Mouse (Mus musculus): ENCODE measurements at regions not wholly inside any gene's neighbourhood (a gene's known extent, or its start where the extent isn't known, plus 50 kb on each side); places are given as distances from the start of the nearest gene placed in this dataset.

DNA sequence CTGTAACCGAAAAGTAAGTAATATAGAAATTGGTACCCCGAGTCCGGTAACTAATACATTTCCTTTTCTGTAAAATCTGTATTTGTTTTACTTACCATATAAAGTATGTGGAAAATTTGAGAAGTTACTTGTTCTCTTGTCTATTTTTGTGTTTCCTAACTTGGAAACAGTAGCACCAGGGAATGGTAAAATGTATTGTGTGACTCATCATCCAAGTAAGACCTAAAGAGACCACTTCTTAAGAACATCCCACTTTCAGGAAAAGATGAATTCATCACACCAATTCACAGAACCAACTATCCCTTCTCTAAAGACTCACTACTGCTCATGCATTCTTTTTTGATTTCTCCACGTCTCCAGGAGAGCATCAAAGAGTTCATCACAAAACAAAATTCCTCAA is 457.6 kb upstream of the Htr2a start:
- Histone ChIP-seq H3K4me3 (ENCODE audit: low read depth, low read length) (no peak overlapping the region), H3K4me2 (replicated peaks; ENCODE audit: low read depth, low read length) (no peak overlapping the region), H3K27ac (ENCODE audit: low read length) (no peak overlapping the region), H3K4me1 (ENCODE audit: control insufficient read depth, insufficient read depth, low read length) (no peaks in the 10 kb centered on the region), H3K36me3 (ENCODE audit: control insufficient read depth, insufficient read depth, low read length) (no peaks in the 10 kb centered on the region), H3K27me3 (ENCODE audit: control insufficient read depth, insufficient read depth, low read length) (no peaks in the 10 kb centered on the region), H3K9me3 (ENCODE audit: control insufficient read depth, low read depth, low read length) (no peaks in the 10 kb centered on the region), H3K9ac (replicated peaks; ENCODE audit: low read depth, low read length) (no peak overlapping the region)
- 87% methylated on average over 4 of the region's 4 CpGs for WGBS
- ATAC-seq (ENCODE audit: insufficient number of reproducible peaks, insufficient read depth, low FRiP score, low read depth) = no peak

DNA sequence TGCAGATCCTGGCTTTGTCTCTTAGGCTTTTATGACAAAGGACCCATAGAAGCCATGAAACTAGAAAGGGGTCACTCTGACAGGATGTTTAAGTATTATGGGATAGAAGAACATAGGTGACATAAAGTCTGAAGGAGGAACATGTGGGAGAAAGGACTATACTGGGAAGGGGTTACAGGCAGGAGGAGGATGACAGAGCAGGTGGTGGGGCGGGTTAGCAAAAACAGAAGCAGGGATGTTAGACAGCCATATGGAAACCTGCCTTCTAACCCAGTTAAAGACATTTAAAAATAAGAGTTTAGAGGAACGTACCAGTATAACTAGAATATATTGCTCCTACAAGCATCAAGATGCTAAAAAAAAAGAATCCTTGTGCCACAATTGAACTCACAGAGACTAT is 438.9 kb upstream of the Htr2a start:
- Histone ChIP-seq H3K9ac (replicated peaks; ENCODE audit: low read depth, low read length) (no peak overlapping the region), H3K36me3 (ENCODE audit: control insufficient read depth, insufficient read depth, low read length) (no peaks in the 10 kb centered on the region), H3K27me3 (ENCODE audit: control insufficient read depth, insufficient read depth, low read length) (no peaks in the 10 kb centered on the region), H3K4me2 (replicated peaks; ENCODE audit: low read depth, low read length) (no peak overlapping the region), H3K27ac (ENCODE audit: low read length) (no peak overlapping the region), H3K9me3 (ENCODE audit: control insufficient read depth, low read depth, low read length) (no peaks in the 10 kb centered on the region), H3K4me1 (ENCODE audit: control insufficient read depth, insufficient read depth, low read length) (no peaks in the 10 kb centered on the region), H3K4me3 (ENCODE audit: low read depth, low read length) (no peak overlapping the region)
- 92% methylated on average over 2 of the region's 2 CpGs for WGBS
- no peak for ATAC-seq (ENCODE audit: insufficient number of reproducible peaks, insufficient read depth, low FRiP score, low read depth)

DNA sequence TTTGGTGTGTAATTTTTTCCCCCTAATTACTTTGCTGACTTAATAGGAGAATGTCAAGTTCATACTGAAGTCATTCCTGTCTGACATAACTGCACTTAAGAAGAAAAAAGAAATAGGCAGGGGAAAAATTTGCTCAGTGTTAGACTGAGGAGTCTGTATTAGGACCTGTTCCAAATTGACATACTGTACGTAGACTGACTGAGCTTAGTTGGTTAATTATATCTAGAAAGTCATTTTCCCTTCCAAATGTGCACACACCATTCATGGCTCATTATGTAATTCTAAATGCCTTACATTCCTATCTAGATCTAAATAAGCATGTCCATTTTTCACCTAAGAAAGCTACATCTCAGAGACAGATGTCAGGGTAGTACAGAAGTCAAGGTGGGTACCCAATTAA is 435.6 kb upstream of the Htr2a start:
- ATAC-seq (ENCODE audit: insufficient number of reproducible peaks, insufficient read depth, low FRiP score, low read depth) = no peak
- Histone ChIP-seq H3K27ac (ENCODE audit: low read length) (no peak overlapping the region), H3K4me1 (ENCODE audit: control insufficient read depth, insufficient read depth, low read length) (no peaks in the 10 kb centered on the region), H3K36me3 (ENCODE audit: control insufficient read depth, insufficient read depth, low read length) (no peaks in the 10 kb centered on the region), H3K9me3 (ENCODE audit: control insufficient read depth, low read depth, low read length) (no peaks in the 10 kb centered on the region), H3K4me3 (ENCODE audit: low read depth, low read length) (no peak overlapping the region), H3K4me2 (replicated peaks; ENCODE audit: low read depth, low read length) (no peak overlapping the region), H3K9ac (replicated peaks; ENCODE audit: low read depth, low read length) (no peak overlapping the region), H3K27me3 (ENCODE audit: control insufficient read depth, insufficient read depth, low read length) (no peaks in the 10 kb centered on the region)
- 68% methylated on average over 1 of the region's 1 CpGs for WGBS

- no peak for ATAC-seq (ENCODE audit: insufficient number of reproducible peaks, insufficient read depth, low FRiP score, low read depth)
- Histone ChIP-seq H3K9ac (replicated peaks; ENCODE audit: low read depth, low read length) (no peak overlapping the region), H3K4me3 (ENCODE audit: low read depth, low read length) (no peak overlapping the region), H3K36me3 (ENCODE audit: control insufficient read depth, insufficient read depth, low read length) (no peaks in the 10 kb centered on the region), H3K4me1 (ENCODE audit: control insufficient read depth, insufficient read depth, low read length) (no peaks in the 10 kb centered on the region), H3K27me3 (ENCODE audit: control insufficient read depth, insufficient read depth, low read length) (no peaks in the 10 kb centered on the region), H3K27ac (ENCODE audit: low read length) (no peak overlapping the region), H3K4me2 (replicated peaks; ENCODE audit: low read depth, low read length) (no peak overlapping the region), H3K9me3 (ENCODE audit: control insufficient read depth, low read depth, low read length) (no peaks in the 10 kb centered on the region)
- WGBS = 50% methylated on average over 2 of the region's 2 CpGs
Measured at GRCm38 (mm10) chr14:74217914-74218446, 422.7 kb upstream of the Htr2a start.

DNA sequence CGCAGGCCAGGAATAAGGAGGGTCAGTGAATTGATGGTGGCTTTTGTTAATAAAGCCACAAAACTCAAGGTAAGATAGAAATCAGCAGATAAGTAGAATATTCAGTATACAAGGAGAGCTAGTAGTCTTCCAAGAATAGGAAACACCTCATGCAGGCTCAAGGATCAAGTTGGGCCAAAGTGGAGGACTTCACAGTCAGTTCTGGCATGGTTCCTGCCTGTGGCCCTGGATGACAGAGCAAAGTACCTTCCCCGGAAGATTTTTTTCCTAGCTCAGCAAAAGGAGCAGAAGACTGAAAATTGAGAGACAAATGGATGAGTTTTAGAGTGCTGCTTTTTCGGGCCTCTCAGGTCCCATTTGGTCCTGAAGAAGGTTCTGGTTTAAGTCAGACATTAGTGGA is 420.9 kb upstream of the Htr2a start:
- no peak for ATAC-seq (ENCODE audit: insufficient number of reproducible peaks, insufficient read depth, low FRiP score, low read depth)
- Histone ChIP-seq H3K4me1 (ENCODE audit: control insufficient read depth, insufficient read depth, low read length) (no peaks in the 10 kb centered on the region), H3K9me3 (ENCODE audit: control insufficient read depth, low read depth, low read length) (no peaks in the 10 kb centered on the region), H3K4me3 (ENCODE audit: low read depth, low read length) (no peak overlapping the region), H3K4me2 (replicated peaks; ENCODE audit: low read depth, low read length) (no peak overlapping the region), H3K36me3 (ENCODE audit: control insufficient read depth, insufficient read depth, low read length) (no peaks in the 10 kb centered on the region), H3K9ac (replicated peaks; ENCODE audit: low read depth, low read length) (no peak overlapping the region), H3K27me3 (ENCODE audit: control insufficient read depth, insufficient read depth, low read length) (no peaks in the 10 kb centered on the region), H3K27ac (ENCODE audit: low read length) (no peak overlapping the region)
- 88% methylated on average over 3 of the region's 3 CpGs for WGBS

DNA sequence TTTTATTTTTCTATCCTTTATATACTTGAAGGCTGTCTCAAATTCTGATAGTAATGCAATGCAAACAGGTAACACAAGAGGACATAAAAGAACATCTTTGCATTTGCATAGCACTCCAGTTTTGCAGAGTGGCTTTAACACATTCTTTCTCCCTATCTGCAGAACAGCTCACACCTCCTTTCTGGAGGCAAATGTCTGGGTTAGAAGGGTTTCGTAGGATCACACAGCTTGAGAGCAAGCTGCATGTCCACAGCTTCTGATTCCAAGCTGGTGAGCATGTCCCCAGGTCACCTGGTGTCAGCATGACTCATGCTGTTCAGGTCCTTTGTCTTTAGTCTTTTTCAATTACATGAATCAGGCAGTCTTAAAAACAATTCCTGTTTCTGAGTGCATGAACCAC is 418.5 kb upstream of the Htr2a start:
- no peak for ATAC-seq (ENCODE audit: insufficient number of reproducible peaks, insufficient read depth, low FRiP score, low read depth)
- no peak overlapping the region for H3K4me2 ChIP-seq (replicated peaks; ENCODE audit: low read depth, low read length)
- no peaks in the 10 kb centered on the region for H3K27me3 ChIP-seq (ENCODE audit: control insufficient read depth, insufficient read depth, low read length)
- no peak overlapping the region for H3K27ac ChIP-seq (ENCODE audit: low read length)
- no peak overlapping the region for H3K9ac ChIP-seq (replicated peaks; ENCODE audit: low read depth, low read length)
- H3K9me3 ChIP-seq (ENCODE audit: control insufficient read depth, low read depth, low read length) = no peaks in the 10 kb centered on the region
- H3K4me3 ChIP-seq (ENCODE audit: low read depth, low read length) = no peak overlapping the region
- whole genome bisulfite sequencing = 69% methylated on average over 1 of the region's 1 CpGs
- H3K36me3 ChIP-seq (ENCODE audit: control insufficient read depth, insufficient read depth, low read length) = no peaks in the 10 kb centered on the region
- no peaks in the 10 kb centered on the region for H3K4me1 ChIP-seq (ENCODE audit: control insufficient read depth, insufficient read depth, low read length)

DNA sequence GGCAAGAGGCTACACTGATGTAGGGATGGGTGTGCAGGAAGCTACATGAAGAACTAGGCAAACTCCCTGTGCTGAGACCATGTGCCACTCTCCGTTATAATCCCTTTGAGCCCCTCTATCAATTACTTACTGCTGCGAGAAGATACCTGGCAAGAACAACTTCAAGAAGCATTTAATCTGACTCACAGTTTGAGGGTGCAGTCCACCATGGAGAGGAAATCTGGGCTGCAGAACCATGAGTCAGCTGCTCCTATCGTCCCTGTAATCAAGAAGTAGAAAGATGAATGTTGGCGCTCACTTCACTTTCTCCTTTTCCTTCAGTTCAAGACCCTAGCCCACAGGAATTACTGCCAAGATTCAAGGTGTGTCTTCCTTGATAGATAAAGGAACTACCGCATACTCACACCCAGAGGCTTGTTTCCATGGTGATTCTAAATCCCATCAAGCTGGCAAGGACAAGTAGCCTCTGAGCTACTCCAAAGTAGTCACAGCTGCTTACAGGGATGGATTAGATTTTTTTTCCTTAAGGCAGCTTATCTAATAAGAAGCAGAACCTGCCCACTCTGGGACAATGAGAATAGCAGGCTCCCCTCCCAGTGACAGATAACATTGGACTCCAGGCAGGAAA is 411.0 kb upstream of the Htr2a start:
- Histone ChIP-seq H3K4me1 (ENCODE audit: control insufficient read depth, insufficient read depth, low read length) (no peaks in the 10 kb centered on the region), H3K4me2 (replicated peaks; ENCODE audit: low read depth, low read length) (no peak overlapping the region), H3K36me3 (ENCODE audit: control insufficient read depth, insufficient read depth, low read length) (no peaks in the 10 kb centered on the region), H3K4me3 (ENCODE audit: low read depth, low read length) (no peak overlapping the region), H3K27me3 (ENCODE audit: control insufficient read depth, insufficient read depth, low read length) (no peaks in the 10 kb centered on the region), H3K9ac (replicated peaks; ENCODE audit: low read depth, low read length) (no peak overlapping the region), H3K27ac (ENCODE audit: low read length) (no peak overlapping the region), H3K9me3 (ENCODE audit: control insufficient read depth, low read depth, low read length) (no peaks in the 10 kb centered on the region)
- ATAC-seq (ENCODE audit: insufficient number of reproducible peaks, insufficient read depth, low FRiP score, low read depth) = no peak
- 76% methylated on average over 5 of the region's 5 CpGs for WGBS

DNA sequence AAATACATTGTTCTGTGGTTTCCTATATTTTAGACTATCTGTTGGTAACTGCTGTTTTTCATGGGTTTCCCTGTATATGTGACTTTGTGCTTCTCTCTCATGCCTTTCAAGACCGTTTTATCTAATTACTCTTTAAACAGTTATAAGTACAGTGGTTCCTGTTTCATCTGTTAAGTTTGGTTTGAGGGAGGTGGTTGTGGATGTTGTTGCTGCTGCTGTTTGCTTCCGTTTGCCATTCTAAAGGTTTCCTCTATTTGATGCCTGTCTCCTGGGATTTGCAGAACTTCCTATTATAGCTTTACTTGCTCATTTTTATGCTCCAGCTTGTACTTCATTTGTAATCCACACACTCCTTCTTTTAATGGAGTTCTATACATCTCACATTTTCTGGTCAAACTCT is 400.4 kb upstream of the Htr2a start:
- Histone ChIP-seq H3K4me3 (ENCODE audit: low read depth, low read length) (no peak overlapping the region), H3K4me2 (replicated peaks; ENCODE audit: low read depth, low read length) (no peak overlapping the region), H3K9me3 (ENCODE audit: control insufficient read depth, low read depth, low read length) (no peaks in the 10 kb centered on the region), H3K4me1 (ENCODE audit: control insufficient read depth, insufficient read depth, low read length) (no peaks in the 10 kb centered on the region), H3K27ac (ENCODE audit: low read length) (no peak overlapping the region), H3K9ac (replicated peaks; ENCODE audit: low read depth, low read length) (no peak overlapping the region), H3K36me3 (ENCODE audit: control insufficient read depth, insufficient read depth, low read length) (no peaks in the 10 kb centered on the region), H3K27me3 (ENCODE audit: control insufficient read depth, insufficient read depth, low read length) (no peaks in the 10 kb centered on the region)
- 71% methylated on average over 2 of the region's 2 CpGs for WGBS
- ATAC-seq (ENCODE audit: insufficient number of reproducible peaks, insufficient read depth, low FRiP score, low read depth) = no peak

GRCm38 (mm10) chr14:74249263-74249878 is 391.3 kb upstream of the Htr2a start:
- 84% methylated on average over 5 of the region's 5 CpGs for WGBS

More at GRCm38 (mm10) chr14:74249263-74249878, 391.3 kb upstream of the Htr2a start:
- no peak for ATAC-seq (ENCODE audit: insufficient number of reproducible peaks, insufficient read depth, low FRiP score, low read depth)
- Histone ChIP-seq H3K4me2 (replicated peaks; ENCODE audit: low read depth, low read length) (no peak overlapping the region), H3K4me1 (ENCODE audit: control insufficient read depth, insufficient read depth, low read length) (no peaks in the 10 kb centered on the region), H3K36me3 (ENCODE audit: control insufficient read depth, insufficient read depth, low read length) (no peaks in the 10 kb centered on the region), H3K9me3 (ENCODE audit: control insufficient read depth, low read depth, low read length) (no peaks in the 10 kb centered on the region), H3K9ac (replicated peaks; ENCODE audit: low read depth, low read length) (no peak overlapping the region), H3K27ac (ENCODE audit: low read length) (no peak overlapping the region), H3K27me3 (ENCODE audit: control insufficient read depth, insufficient read depth, low read length) (no peaks in the 10 kb centered on the region), H3K4me3 (ENCODE audit: low read depth, low read length) (no peak overlapping the region)
